Mouse (Mus musculus): ENCODE results near the gene Bbs4. TPM values are rescaled to one million over a fixed set of nuclear protein-coding genes. Genes with fewer than 3 reads are reported as not detected.
A peak's percentile ranks its signal among the peaks of the same experiment; 100 is the strongest.

Gene Bbs4
- total RNA-seq, 2 experiments from 2014 or later, result 41.1 to 42.3 TPM

- DNase-seq (ENCODE audit: low spot score in 2 of 2), result no peak
- intact Hi-C loops (cut with DNase I), result no loop called here
These were observed 45.4 kb downstream of the Bbs4 start for GRCm38 (mm10) chr9:59307890-59308289.

- intact Hi-C loops (cut with DNase I), result no loop called here
These were observed 56.9 kb downstream of the Bbs4 start for GRCm38 (mm10) chr9:59296419-59296818.

GRCm38 (mm10) chr9:59292493-59292875, 60.8 kb downstream of the Bbs4 start:
- intact Hi-C loops (cut with DNase I), result loop anchor here (5.0 kb wide), 2 partner anchors 195 to 390 kb away; partner anchors contain the start of gene Arih1

More at GRCm38 (mm10) chr9:59296419-59296818, 56.9 kb downstream of the Bbs4 start:
- DNase-seq (ENCODE audit: low spot score in 2 of 2), result no peak

GRCm38 (mm10) chr9:59291688-59292492, 61.4 kb downstream of the Bbs4 start:
- intact Hi-C loops (cut with DNase I), result loop anchor here (1.0 to 5.0 kb wide), 4 partner anchors 61 to 390 kb away; partner anchors contain the start of genes Arih1, Bbs4 and Neo1

More at GRCm38 (mm10) chr9:59292493-59292875, 60.8 kb downstream of the Bbs4 start:
- DNase-seq (ENCODE audit: low spot score in 2 of 2), result no peak

GRCm38 (mm10) chr9:59290957-59291687, 62.2 kb downstream of the Bbs4 start, which contains the start of gene Adpgk:
Gene Adpgk (plus strand): TSS chr9:59291558.
- DNase-seq (ENCODE audit: low spot score in 2 of 2), result peak; percentile 98 to 99
- intact Hi-C loops (cut with DNase I), result loop anchor here (1.0 to 5.0 kb wide), 4 partner anchors 62 to 389 kb away; partner anchors contain the start of genes Arih1, Bbs4 and Neo1

More at GRCm38 (mm10) chr9:59291688-59292492, 61.4 kb downstream of the Bbs4 start:
- no peak for DNase-seq (ENCODE audit: low spot score in 2 of 2)

- intact Hi-C loops (cut with DNase I), result loop anchor here (5.0 kb wide), 2 partner anchors 198 to 387 kb away; partner anchors contain the start of gene Arih1
- DNase-seq (ENCODE audit: low spot score in 2 of 2), result no peak
These were observed 63.7 kb downstream of the Bbs4 start for GRCm38 (mm10) chr9:59289529-59290115.

GRCm38 (mm10) chr9:59288685-59289410, 64.5 kb downstream of the Bbs4 start:
- intact Hi-C loops (cut with DNase I), result no loop called here
- no peak for DNase-seq (ENCODE audit: low spot score in 2 of 2)

GRCm38 (mm10) chr9:59288058-59288457, 65.2 kb downstream of the Bbs4 start:
- DNase-seq (ENCODE audit: low spot score in 2 of 2), result no peak
- intact Hi-C loops (cut with DNase I), result no loop called here

- intact Hi-C loops (cut with DNase I), result no loop called here
These were observed 67.7 kb downstream of the Bbs4 start for GRCm38 (mm10) chr9:59285614-59286013.

GRCm38 (mm10) chr9:59282683-59282986, 70.7 kb downstream of the Bbs4 start:
- DNase-seq (ENCODE audit: low spot score in 2 of 2), result no peak
- intact Hi-C loops (cut with DNase I), result loop anchor here (1.0 kb wide), 1 partner anchor 269 kb away; no protein-coding TSS in a partner anchor

More at GRCm38 (mm10) chr9:59285614-59286013, 67.7 kb downstream of the Bbs4 start:
- DNase-seq (ENCODE audit: low spot score in 2 of 2), result no peak

- intact Hi-C loops (cut with DNase I), result loop anchor here (1.0 kb wide), 1 partner anchor 269 kb away; no protein-coding TSS in a partner anchor
These were observed 71.2 kb downstream of the Bbs4 start for GRCm38 (mm10) chr9:59281871-59282682.

GRCm38 (mm10) chr9:59280888-59281287, 72.4 kb downstream of the Bbs4 start:
- intact Hi-C loops (cut with DNase I), result no loop called here
- DNase-seq (ENCODE audit: low spot score in 2 of 2), result no peak

More at GRCm38 (mm10) chr9:59281871-59282682, 71.2 kb downstream of the Bbs4 start:
- peak; percentile 84 for DNase-seq (ENCODE audit: low spot score in 2 of 2)

GRCm38 (mm10) chr9:59278694-59279093, 74.6 kb downstream of the Bbs4 start:
- intact Hi-C loops (cut with DNase I), result loop anchor here (5.0 kb wide), 1 partner anchor 81 kb away; no protein-coding TSS in a partner anchor
- DNase-seq (ENCODE audit: low spot score in 2 of 2), result no peak

- intact Hi-C loops (cut with DNase I), result loop anchor here (5.0 kb wide), 1 partner anchor 81 kb away; no protein-coding TSS in a partner anchor
- no peak for DNase-seq (ENCODE audit: low spot score in 2 of 2)
These were observed 75.1 kb downstream of the Bbs4 start for GRCm38 (mm10) chr9:59278199-59278598.

- intact Hi-C loops (cut with DNase I), result loop anchor here (5.0 kb wide), 2 partner anchors 78 to 373 kb away; no protein-coding TSS in a partner anchor
- DNase-seq (ENCODE audit: low spot score in 2 of 2), result no peak
These were observed 78.4 kb downstream of the Bbs4 start for GRCm38 (mm10) chr9:59274846-59275455.

GRCm38 (mm10) chr9:59273199-59273598, 80.1 kb downstream of the Bbs4 start:
- intact Hi-C loops (cut with DNase I), result loop anchor here (5.0 kb wide), 1 partner anchor 371 kb away; no protein-coding TSS in a partner anchor
- DNase-seq (ENCODE audit: low spot score in 2 of 2), result no peak

Data from left cerebral cortex, postnatal 25 days (tissue).